Mouse (Mus musculus): ENCODE measurements around the gene Cdca7l. TPM values are rescaled to one million over a fixed set of nuclear protein-coding genes. Genes with fewer than 3 reads are reported as not detected.

Gene Cdca7l
- polyA plus RNA-seq, 1 experiment from 2014 or later = 3.4 TPM

DNA sequence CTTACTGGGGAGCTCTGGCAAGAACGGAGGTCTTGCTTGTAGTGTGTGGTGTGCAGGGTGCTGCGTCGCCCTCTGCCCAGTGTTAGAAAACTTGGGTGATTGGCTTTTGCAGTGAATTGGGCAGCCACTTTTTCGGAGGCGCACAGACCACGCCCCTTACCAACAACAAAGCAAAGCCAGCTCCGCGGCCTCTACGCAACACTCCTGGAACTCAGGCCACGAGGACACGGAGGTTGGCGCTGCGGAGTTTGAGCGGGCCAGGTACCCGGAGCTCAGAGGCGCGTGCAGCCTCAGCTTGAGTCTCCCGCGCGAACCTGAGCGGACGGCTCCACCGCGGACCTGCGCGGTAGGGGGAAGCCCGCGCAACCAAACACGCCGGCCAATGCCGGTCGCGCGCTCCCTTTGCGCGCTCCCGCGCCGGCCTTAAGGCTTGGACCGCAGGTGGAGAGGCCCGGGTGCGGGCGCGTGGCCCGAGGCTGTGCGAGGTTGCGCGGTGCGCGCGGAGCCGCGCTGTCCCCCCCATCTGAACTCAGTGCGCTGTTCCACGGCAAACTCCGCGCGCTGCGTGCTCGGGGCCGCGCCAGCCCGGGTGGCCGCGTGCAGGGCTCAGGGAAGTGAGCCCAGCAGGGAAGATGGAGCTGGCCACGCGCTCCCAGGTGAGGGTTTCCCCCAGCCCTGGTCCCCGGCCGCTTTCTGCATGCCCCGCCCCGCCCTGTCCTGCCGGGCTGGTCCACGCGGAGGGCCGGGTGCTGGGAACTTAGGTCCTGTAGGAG is 39.4 kb downstream of the Cdca7l start:
- Histone ChIP-seq H3K4me1 (peaks cover 3% of the 10 kb centered on the region), H3K27me3 (replicated peaks) (peaks cover 8% of the 10 kb centered on the region; the same call in 1 of the 2 replicates), H3K9ac (peak overlapping the region; percentile 69), H3K4me2 (peak overlapping the region; percentile 98), H3K36me3 (replicated peaks) (no peaks in the 10 kb centered on the region), H3K27ac (no peak overlapping the region), H3K9me3 (no peaks in the 10 kb centered on the region), H3K4me3 (peak overlapping the region; percentile 86)
- WGBS = under 1% methylated on average over 74 of the region's 75 CpGs
- peak; percentile 97 for ATAC-seq (replicated peaks)

DNA sequence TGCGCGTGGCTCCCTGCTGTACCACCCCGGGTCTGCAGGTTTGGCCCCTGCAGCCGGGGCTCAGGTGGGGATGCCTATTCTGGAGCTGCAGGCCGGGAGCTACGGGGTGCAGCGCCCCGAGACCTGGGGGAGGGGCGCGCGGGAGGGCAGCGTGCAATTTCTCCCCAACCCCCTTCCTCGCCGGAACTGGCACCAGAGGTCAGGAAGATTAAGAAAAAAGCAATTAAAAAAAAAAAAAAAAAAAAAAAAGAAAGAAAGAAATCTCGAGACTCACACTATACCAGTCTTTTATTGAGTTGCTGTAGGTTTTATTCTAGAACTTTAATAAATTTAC is 40.0 kb downstream of the Cdca7l start:
- Histone ChIP-seq H3K9me3 (no peaks in the 10 kb centered on the region), H3K36me3 (replicated peaks) (no peaks in the 10 kb centered on the region), H3K4me2 (peak overlapping the region; percentile 98), H3K9ac (peak overlapping the region; percentile 69), H3K27ac (no peak overlapping the region), H3K4me3 (peak overlapping the region; percentile 86), H3K27me3 (replicated peaks) (peaks cover 8% of the 10 kb centered on the region; the same call in 1 of the 2 replicates), H3K4me1 (peaks cover 3% of the 10 kb centered on the region)
- no peak for ATAC-seq (replicated peaks)
- WGBS = 0% methylated on average over 15 of the region's 15 CpGs

DNA sequence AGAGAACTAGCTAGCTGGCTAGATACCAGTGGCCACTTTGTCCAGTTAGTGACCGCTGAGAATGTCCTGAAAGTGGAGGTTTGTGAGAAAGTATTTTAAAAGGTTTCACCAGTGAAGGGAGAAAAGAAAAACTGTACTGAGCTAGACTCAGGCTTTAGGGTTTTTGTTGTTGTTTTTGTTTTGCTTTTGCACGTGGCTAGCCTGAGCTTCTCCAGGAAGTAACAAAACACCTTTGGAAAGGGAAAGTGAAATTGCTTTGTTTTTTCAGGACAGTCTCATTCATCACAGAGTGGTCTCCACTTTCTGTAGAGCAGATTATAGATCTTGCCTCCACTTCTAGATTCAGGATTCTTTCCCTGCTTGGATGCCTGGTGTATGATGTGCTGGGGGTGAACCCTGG is 40.8 kb downstream of the Cdca7l start:
- H3K4me3 ChIP-seq = no peak overlapping the region
- peaks cover 3% of the 10 kb centered on the region for H3K4me1 ChIP-seq
- no peaks in the 10 kb centered on the region for H3K9me3 ChIP-seq

DNA sequence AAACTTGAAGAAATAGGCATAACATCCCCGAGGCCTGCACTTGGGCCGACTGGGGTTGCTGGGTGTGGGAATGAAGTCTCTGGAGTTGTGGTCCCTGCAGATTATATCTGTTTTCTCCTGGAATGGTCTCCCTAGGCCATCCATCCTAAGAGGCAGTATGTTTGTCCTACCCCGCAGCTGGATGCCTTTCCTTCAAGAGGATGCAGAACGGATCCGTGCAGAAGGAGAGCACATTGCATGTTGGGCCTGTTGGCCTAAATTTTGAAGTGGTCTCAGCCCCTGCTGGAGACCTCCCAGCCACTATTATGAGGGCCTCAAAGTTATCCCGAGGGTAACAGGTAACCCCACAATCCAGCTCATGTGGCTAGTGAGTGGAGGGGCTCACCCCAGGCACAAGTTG is 44.5 kb downstream of the Cdca7l start:
- H3K4me2 ChIP-seq = no peak overlapping the region
- no peak overlapping the region for H3K27ac ChIP-seq
- H3K4me3 ChIP-seq = no peak overlapping the region
- no peaks in the 10 kb centered on the region for H3K27me3 ChIP-seq (replicated peaks)
- no peak for ATAC-seq (replicated peaks)
- no peaks in the 10 kb centered on the region for H3K9me3 ChIP-seq
- 96% methylated on average over 6 of the region's 6 CpGs for WGBS
- H3K36me3 ChIP-seq (replicated peaks) = no peaks in the 10 kb centered on the region
- no peaks in the 10 kb centered on the region for H3K4me1 ChIP-seq
- H3K9ac ChIP-seq = no peak overlapping the region

More for the DNA sequence above, 40.8 kb downstream of the Cdca7l start:
- WGBS = 23% methylated on average over 2 of the region's 2 CpGs
- Histone ChIP-seq H3K27ac (no peak overlapping the region), H3K27me3 (replicated peaks) (peaks cover 8% of the 10 kb centered on the region; the same call in 1 of the 2 replicates), H3K36me3 (replicated peaks) (no peaks in the 10 kb centered on the region), H3K4me2 (0 out of 2 replicates have a peak overlapping the region, but pooled peaks have one; percentile 98), H3K9ac (no peak overlapping the region)
- no peak for ATAC-seq (replicated peaks)

DNA sequence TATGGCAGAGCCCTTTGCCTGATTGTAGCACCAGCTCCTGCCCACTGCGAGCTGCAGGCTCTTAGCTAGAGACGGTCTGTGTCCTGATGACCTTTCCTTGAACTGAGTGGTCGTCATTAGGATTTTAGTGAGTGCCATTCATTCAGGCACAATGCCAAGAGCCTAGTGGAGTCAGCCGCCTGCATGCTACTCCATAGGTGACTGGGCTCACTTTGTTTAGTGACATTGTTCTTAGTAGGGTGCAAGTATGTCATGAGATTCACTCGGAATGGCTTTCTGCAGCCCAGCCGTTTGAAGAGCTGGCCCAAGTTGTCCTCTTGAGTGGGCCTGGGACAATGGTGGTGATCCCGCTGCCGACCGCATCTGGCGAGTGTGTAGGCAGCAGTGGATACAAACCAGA is 46.4 kb downstream of the Cdca7l start:
- Histone ChIP-seq H3K27ac (no peak overlapping the region), H3K27me3 (replicated peaks) (no peaks in the 10 kb centered on the region), H3K4me3 (no peak overlapping the region), H3K9ac (no peak overlapping the region), H3K36me3 (replicated peaks) (no peaks in the 10 kb centered on the region), H3K4me1 (no peaks in the 10 kb centered on the region), H3K4me2 (no peak overlapping the region), H3K9me3 (no peaks in the 10 kb centered on the region)
- WGBS = 32% methylated on average over 10 of the region's 10 CpGs
- no peak for ATAC-seq (replicated peaks)

DNA sequence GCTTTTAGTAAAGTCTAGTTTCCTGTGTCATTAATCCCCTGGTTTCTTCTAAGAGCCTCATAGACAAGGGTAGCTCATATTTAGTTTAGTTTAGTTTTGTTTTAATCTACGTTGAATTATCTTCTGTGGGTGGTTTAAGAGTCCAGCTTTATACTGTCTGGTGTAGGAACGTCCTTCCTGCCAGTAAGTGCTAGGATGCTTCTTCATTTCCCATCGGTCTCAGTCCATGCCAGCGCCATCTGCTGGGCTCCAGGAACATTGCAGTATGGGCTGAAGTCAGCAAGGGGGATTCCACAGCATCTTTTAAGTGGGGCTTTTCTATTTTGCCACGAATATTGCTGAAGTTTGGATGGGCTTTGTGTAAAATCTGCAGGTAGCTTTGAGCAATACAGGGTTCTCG is 49.2 kb downstream of the Cdca7l start:
- 26% methylated on average over 6 of the region's 6 CpGs for WGBS
- H3K4me2 ChIP-seq = no peak overlapping the region
- peak; percentile 80 for ATAC-seq (replicated peaks)

DNA sequence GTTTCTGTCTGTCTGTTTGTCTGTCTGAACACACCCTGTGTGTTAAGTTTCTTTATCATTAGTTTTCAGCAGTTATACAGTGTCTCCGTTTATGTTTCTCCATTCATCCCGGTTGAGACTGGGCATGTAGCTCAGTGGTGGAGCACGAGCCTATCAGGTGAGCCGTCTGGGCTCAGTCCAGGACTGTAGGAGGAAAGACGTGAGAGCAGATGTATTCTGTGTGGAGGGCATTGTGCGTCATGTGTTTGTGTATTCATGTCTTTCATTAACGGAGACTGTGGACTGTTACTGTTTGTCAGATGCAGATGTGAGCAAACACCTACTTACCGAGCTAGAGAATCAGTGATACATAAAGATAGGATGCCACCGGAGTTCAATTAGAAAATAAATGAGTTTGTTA is 52.9 kb downstream of the Cdca7l start:
- H3K27ac ChIP-seq = no peak overlapping the region
- no peak overlapping the region for H3K4me3 ChIP-seq
- H3K9ac ChIP-seq = no peak overlapping the region
- H3K27me3 ChIP-seq (replicated peaks) = no peaks in the 10 kb centered on the region
- no peak overlapping the region for H3K4me2 ChIP-seq
- ATAC-seq (replicated peaks) = no peak
- no peaks in the 10 kb centered on the region for H3K4me1 ChIP-seq
- WGBS = 80% methylated on average over 9 of the region's 9 CpGs
- no peaks in the 10 kb centered on the region for H3K36me3 ChIP-seq (replicated peaks)
- H3K9me3 ChIP-seq = no peaks in the 10 kb centered on the region

More for the DNA sequence above, 49.2 kb downstream of the Cdca7l start:
- Histone ChIP-seq H3K27me3 (replicated peaks) (no peaks in the 10 kb centered on the region), H3K9ac (no peak overlapping the region), H3K4me1 (no peaks in the 10 kb centered on the region), H3K36me3 (replicated peaks) (no peaks in the 10 kb centered on the region), H3K27ac (no peak overlapping the region), H3K9me3 (no peaks in the 10 kb centered on the region), H3K4me3 (no peak overlapping the region)

DNA sequence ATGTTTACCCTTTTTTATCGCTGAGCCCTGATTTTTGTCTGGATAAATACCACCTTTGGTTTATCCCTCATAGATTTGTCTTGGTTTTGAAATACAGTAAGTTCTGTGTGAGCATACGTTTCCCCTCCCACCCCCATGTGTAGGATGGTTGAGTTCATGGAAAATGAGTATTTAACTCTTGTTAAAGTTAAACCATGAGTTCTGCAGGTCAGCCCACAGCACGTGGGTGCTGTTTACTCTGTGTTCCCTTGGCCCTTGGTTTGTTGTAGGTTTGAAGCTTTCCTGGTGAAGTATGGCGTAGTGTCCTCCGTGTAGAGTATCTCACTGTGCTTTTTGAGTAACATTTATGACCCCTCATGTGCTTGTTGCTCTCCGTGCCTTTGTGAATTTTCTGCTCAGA is 53.8 kb downstream of the Cdca7l start:
- Histone ChIP-seq H3K27me3 (replicated peaks) (no peaks in the 10 kb centered on the region), H3K36me3 (replicated peaks) (no peaks in the 10 kb centered on the region), H3K27ac (no peak overlapping the region), H3K9me3 (no peaks in the 10 kb centered on the region), H3K4me3 (no peak overlapping the region), H3K4me1 (no peaks in the 10 kb centered on the region), H3K4me2 (no peak overlapping the region), H3K9ac (no peak overlapping the region)
- no peak for ATAC-seq (replicated peaks)
- WGBS = 95% methylated on average over 6 of the region's 6 CpGs

DNA sequence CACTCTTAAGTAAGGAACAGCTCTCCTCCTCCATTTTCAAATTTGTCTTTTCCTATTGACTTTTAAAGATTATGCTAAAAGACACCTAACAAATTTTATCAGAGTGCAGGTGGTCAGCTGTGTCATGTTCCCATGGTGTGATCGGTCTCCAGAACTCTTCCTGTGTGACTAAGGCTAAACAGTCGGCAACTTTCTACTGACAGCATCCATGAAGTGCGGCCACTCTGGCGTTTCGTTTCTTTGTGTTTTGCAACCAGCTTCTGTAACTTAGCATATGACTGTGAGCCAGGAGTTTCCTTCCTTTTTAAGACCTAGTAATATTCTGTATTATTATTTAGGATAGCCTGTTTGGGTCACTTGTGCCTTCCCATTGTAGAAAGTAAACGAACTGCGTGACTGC is 56.8 kb downstream of the Cdca7l start:
- H3K36me3 ChIP-seq (replicated peaks) = no peaks in the 10 kb centered on the region
- H3K4me3 ChIP-seq = no peak overlapping the region
- no peak for ATAC-seq (replicated peaks)
- WGBS = 71% methylated on average over 7 of the region's 7 CpGs
- H3K4me2 ChIP-seq = no peak overlapping the region
- H3K27ac ChIP-seq = no peak overlapping the region
- H3K9ac ChIP-seq = no peak overlapping the region
- H3K27me3 ChIP-seq (replicated peaks) = no peaks in the 10 kb centered on the region
- H3K9me3 ChIP-seq = no peaks in the 10 kb centered on the region
- no peaks in the 10 kb centered on the region for H3K4me1 ChIP-seq

DNA sequence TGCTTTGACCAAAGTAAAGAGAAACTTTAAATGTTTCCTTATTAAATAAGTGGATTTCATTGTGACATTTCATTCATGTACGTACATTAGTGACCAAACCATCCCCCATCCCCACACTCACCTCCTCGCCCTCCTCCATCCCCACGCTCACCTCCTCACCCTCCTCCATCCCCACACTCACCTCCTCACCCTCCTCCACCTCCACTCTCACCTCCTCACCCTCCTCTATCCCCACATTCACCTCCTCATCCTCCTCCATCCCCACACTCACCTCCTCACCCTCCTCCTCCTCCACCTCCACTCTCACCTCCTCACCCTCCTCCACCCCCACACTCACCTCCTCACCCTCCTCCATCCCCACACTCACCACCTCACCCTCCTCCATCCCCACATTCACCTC is 57.2 kb downstream of the Cdca7l start:
- 67% methylated on average over 3 of the region's 3 CpGs for WGBS
- Histone ChIP-seq H3K27ac (no peak overlapping the region), H3K4me3 (no peak overlapping the region), H3K9ac (no peak overlapping the region), H3K4me1 (no peaks in the 10 kb centered on the region), H3K9me3 (no peaks in the 10 kb centered on the region), H3K4me2 (no peak overlapping the region), H3K36me3 (replicated peaks) (no peaks in the 10 kb centered on the region), H3K27me3 (replicated peaks) (no peaks in the 10 kb centered on the region)
- ATAC-seq (replicated peaks) = no peak

DNA sequence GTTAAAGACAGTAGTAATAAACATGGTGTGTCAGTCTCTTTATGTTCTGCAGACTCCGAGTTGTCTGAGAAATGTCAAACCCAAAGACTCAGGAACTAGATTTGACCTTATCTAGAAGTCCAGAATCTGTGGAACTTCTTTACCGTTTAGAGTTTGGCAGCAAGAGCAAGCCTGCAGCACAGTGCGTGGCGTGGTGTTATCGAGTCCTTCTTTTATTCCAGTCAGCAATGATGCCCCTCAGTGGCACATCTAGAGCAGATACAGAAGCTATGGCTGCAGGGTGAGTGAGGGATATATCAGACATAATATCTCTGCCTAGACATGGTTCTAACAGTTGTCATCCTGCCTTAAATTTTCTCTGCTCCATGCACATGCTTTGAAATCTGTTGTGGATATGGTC is 58.6 kb downstream of the Cdca7l start:
- H3K36me3 ChIP-seq (replicated peaks) = no peaks in the 10 kb centered on the region
- no peak overlapping the region for H3K4me2 ChIP-seq
- no peak overlapping the region for H3K27ac ChIP-seq
- WGBS = 88% methylated on average over 5 of the region's 5 CpGs
- no peak for ATAC-seq (replicated peaks)
- H3K27me3 ChIP-seq (replicated peaks) = no peaks in the 10 kb centered on the region
- no peak overlapping the region for H3K9ac ChIP-seq
- no peaks in the 10 kb centered on the region for H3K4me1 ChIP-seq
- H3K9me3 ChIP-seq = no peaks in the 10 kb centered on the region
- no peak overlapping the region for H3K4me3 ChIP-seq

DNA sequence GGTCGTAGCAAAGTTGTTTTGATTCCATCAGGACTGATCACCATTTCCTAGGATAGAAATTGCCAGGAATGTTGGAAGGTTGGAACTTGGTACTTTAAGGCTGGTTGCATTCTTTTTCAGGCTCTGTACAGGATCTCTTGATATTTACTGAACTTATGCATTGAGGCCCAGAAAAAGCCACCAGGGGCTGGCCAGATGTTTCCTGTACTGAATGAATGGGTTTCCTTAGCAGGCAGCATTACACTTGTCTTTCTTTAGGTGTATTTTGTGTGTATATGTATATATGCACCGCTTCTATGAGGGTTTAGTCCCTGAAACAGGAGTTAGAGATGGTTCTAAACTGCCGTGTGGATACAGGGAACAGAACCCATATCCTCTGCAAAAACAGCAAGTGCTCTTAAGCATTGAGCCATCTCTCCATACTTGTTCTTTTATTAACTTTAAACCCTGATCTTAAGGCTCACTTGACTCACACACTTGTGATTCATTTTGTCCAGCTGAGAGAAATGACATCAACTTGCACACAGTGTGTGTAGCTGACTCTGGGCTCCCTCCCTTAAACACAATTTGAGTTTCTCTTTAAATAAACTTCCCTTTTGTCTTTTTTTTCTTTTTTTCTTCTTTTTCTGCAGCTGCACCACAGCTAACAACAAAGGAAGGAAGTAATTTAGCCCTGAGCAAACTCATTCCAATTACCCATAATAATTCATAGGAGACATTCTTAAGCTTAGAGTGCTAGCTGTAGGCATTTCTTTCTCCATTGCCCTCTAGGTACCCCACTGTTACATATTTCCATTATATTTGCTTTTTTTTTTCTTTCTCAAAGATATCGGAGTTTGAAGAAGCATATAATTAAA is 63.8 kb downstream of the Cdca7l start:
- ATAC-seq (replicated peaks) = no peak

More for the DNA sequence above, 63.8 kb downstream of the Cdca7l start:
- no peak overlapping the region for H3K4me2 ChIP-seq
- no peak overlapping the region for H3K27ac ChIP-seq
- H3K9me3 ChIP-seq = no peaks in the 10 kb centered on the region
- WGBS = 88% methylated on average over 4 of the region's 4 CpGs
- no peaks in the 10 kb centered on the region for H3K4me1 ChIP-seq
- H3K27me3 ChIP-seq (replicated peaks) = no peaks in the 10 kb centered on the region
- no peak overlapping the region for H3K9ac ChIP-seq
- H3K4me3 ChIP-seq = no peak overlapping the region
- H3K36me3 ChIP-seq (replicated peaks) = no peaks in the 10 kb centered on the region

All from midbrain, embryonic 15.5 days (tissue).